Mouse (Mus musculus) midbrain, embryonic 14.5 days (tissue): ENCODE data around the gene Stx8. TPM values are rescaled to one million over a fixed set of nuclear protein-coding genes. Genes with fewer than 3 reads are reported as not detected.

Experiments used
- ATAC-seq: fragments of 200-750 bp; cut with Nextera tagmentation; 2 replicates; pipeline ENCODE4 v1.8.0; 2017; ENCODE audit warnings: moderate number of reproducible peaks, moderate library complexity; ENCODE audit not compliant: low FRiP score, low TSS enrichment
- DNase-seq: peaks from one replicate; pipeline ENCODE4 v3.0.0-alpha.2; 2015
- H3K27ac ChIP-seq: fragments of 300-500 bp; sonication (generic); replicated peaks from 2 replicates; pipeline ENCODE4 v1.5.1; 2014; ENCODE audit warnings: mild to moderate bottlenecking, low read depth, low read length, moderate library complexity
- H3K27me3 ChIP-seq: fragments of 300-500 bp; sonication (generic); 2 replicates; pipeline ENCODE4 v1.6.1; 2014; ENCODE audit warnings: low read length, control low read depth, mixed read lengths; ENCODE audit not compliant: control insufficient read depth, insufficient read depth
- H3K36me3 ChIP-seq: fragments of 300-500 bp; sonication (generic); 2 replicates; pipeline ENCODE4 v1.6.1; 2014; ENCODE audit warnings: low read length, control low read depth; ENCODE audit not compliant: control insufficient read depth, insufficient read depth
- H3K4me1 ChIP-seq: fragments of 300-500 bp; sonication (generic); 2 replicates; pipeline ENCODE4 v1.6.1; 2014; ENCODE audit warnings: mild to moderate bottlenecking, antibody characterized with exemption, low read length, control low read depth; ENCODE audit not compliant: control insufficient read depth, insufficient read depth
- H3K4me2 ChIP-seq: fragments of 300-500 bp; sonication (generic); 2 replicates; pipeline ENCODE4 v1.6.1; 2014; ENCODE audit warnings: mild to moderate bottlenecking, low read length, moderate library complexity
- H3K4me3 ChIP-seq: fragments of 300-500 bp; sonication (generic); replicated peaks from 2 replicates; pipeline ENCODE4 v1.5.1; 2014; ENCODE audit warnings: low read depth, low read length
- H3K9ac ChIP-seq: fragments of 300-500 bp; sonication (generic); replicated peaks from 2 replicates; pipeline ENCODE4 v1.6.1; 2014; ENCODE audit warnings: mild to moderate bottlenecking, low read length, moderate library complexity
- H3K9me3 ChIP-seq: fragments of 300-500 bp; sonication (generic); 2 replicates; pipeline ENCODE4 v1.6.1; 2016; ENCODE audit warnings: low read length, control low read depth, mixed read lengths; ENCODE audit not compliant: control insufficient read depth
- WGBS: fragments of 180-500 bp; shearing (Covaris S2); extraction: QIAGEN DNeasy Blood & Tissue Kit; methylation state at CpG from one replicate; pipeline ENCODE4 v1.1.7; 2014; 5-methylcytosine and 5-hydroxymethylcytosine counted together
- polyA plus RNA-seq: library from polyadenylated mRNA; unstranded; fragments of >200 nt; fragmentation: Nextera tagmentation; extraction: Ambion mirVana; gene quantifications from 2 replicates; pipeline ENCODE4 v1.2.1, GENCODE M21; 2014

The Stx8 gene
- polyA plus RNA-seq, 1 experiment from 2014 or later = 64.2 TPM

GRCm38 (mm10) chr11:68226654-68227057, 260.7 kb downstream of the Stx8 start:
- WGBS = 17% methylated on average over 5 of the region's 5 CpGs
- Histone ChIP-seq H3K4me1 (0 out of 2 replicates have a peak, but pooled peaks cover 8% of the 10 kb centered on the region), H3K36me3 (no peaks in the 10 kb centered on the region), H3K9ac (no peak overlapping the region), H3K4me2 (no peak overlapping the region), H3K27me3 (no peaks in the 10 kb centered on the region; the same call in 1 of the 2 replicates), H3K9me3 (no peaks in the 10 kb centered on the region), H3K27ac (no peak overlapping the region; the same call in 1 of the 2 replicates), H3K4me3 (no peak overlapping the region)
- no peak for DNase-seq
- ATAC-seq = no peak

- Histone ChIP-seq H3K36me3 (no peaks in the 10 kb centered on the region), H3K4me2 (no peak overlapping the region), H3K4me1 (0 out of 2 replicates have a peak, but pooled peaks cover 8% of the 10 kb centered on the region), H3K27ac (no peak overlapping the region), H3K9me3 (no peaks in the 10 kb centered on the region), H3K9ac (no peak overlapping the region), H3K27me3 (no peaks in the 10 kb centered on the region; the same call in 1 of the 2 replicates), H3K4me3 (no peak overlapping the region)
- ATAC-seq = no peak
- no peak for DNase-seq
- 86% methylated on average over 6 of the region's 6 CpGs for WGBS
These were observed 261.8 kb downstream of the Stx8 start for GRCm38 (mm10) chr11:68227837-68228236.

GRCm38 (mm10) chr11:68228941-68229665, 263.1 kb downstream of the Stx8 start:
- H3K4me2 ChIP-seq = no peak overlapping the region

GRCm38 (mm10) chr11:68231558-68231957, 265.6 kb downstream of the Stx8 start:
- H3K4me3 ChIP-seq = no peak overlapping the region
- no peak overlapping the region for H3K27ac ChIP-seq
- WGBS = 95% methylated on average over 5 of the region's 5 CpGs
- H3K9ac ChIP-seq = no peak overlapping the region
- H3K4me1 ChIP-seq = 0 out of 2 replicates have a peak, but pooled peaks cover 5% of the 10 kb centered on the region
- ATAC-seq (no peak), DNase-seq (no peak)
- H3K36me3 ChIP-seq = no peaks in the 10 kb centered on the region
- H3K27me3 ChIP-seq = peaks cover 5% of the 10 kb centered on the region; the same call in 1 of the 2 replicates
- no peaks in the 10 kb centered on the region for H3K9me3 ChIP-seq
- H3K4me2 ChIP-seq = no peak overlapping the region

More at GRCm38 (mm10) chr11:68228941-68229665, 263.1 kb downstream of the Stx8 start:
- ATAC-seq (no peak), DNase-seq (no peak)
- H3K36me3 ChIP-seq = no peaks in the 10 kb centered on the region
- no peak overlapping the region for H3K4me3 ChIP-seq
- no peak overlapping the region for H3K9ac ChIP-seq
- H3K9me3 ChIP-seq = no peaks in the 10 kb centered on the region
- no peak overlapping the region for H3K27ac ChIP-seq
- WGBS = 60% methylated on average over 18 of the region's 18 CpGs
- 0 out of 2 replicates have a peak, but pooled peaks cover 8% of the 10 kb centered on the region for H3K4me1 ChIP-seq
- peaks cover 5% of the 10 kb centered on the region; the same call in 1 of the 2 replicates for H3K27me3 ChIP-seq

GRCm38 (mm10) chr11:68233469-68233965, 267.5 kb downstream of the Stx8 start:
- 78% methylated on average over 9 of the region's 9 CpGs for WGBS
- ATAC-seq = no peak
- H3K9me3 ChIP-seq = no peaks in the 10 kb centered on the region
- H3K27me3 ChIP-seq = peaks cover 15% of the 10 kb centered on the region
- H3K4me1 ChIP-seq = no peaks in the 10 kb centered on the region
- no peak for DNase-seq
- H3K4me2 ChIP-seq = no peak overlapping the region
- no peak overlapping the region for H3K9ac ChIP-seq
- H3K36me3 ChIP-seq = no peaks in the 10 kb centered on the region
- H3K27ac ChIP-seq = no peak overlapping the region
- H3K4me3 ChIP-seq = no peak overlapping the region

- peaks cover 12% of the 10 kb centered on the region for H3K27me3 ChIP-seq
- H3K9ac ChIP-seq = no peak overlapping the region
- no peaks in the 10 kb centered on the region for H3K9me3 ChIP-seq
- DNase-seq (peak; percentile 27), ATAC-seq (no peak)
- H3K4me3 ChIP-seq = no peak overlapping the region
- H3K4me2 ChIP-seq = no peak overlapping the region
- no peaks in the 10 kb centered on the region for H3K36me3 ChIP-seq
- peaks cover 11% of the 10 kb centered on the region; the same call in 1 of the 2 replicates for H3K4me1 ChIP-seq
- 9% methylated on average over 5 of the region's 5 CpGs for WGBS
- H3K27ac ChIP-seq = no peak overlapping the region
These were observed 273.8 kb downstream of the Stx8 start for GRCm38 (mm10) chr11:68239756-68240155.

- Histone ChIP-seq H3K27ac (peak overlapping the region; percentile 72), H3K4me2 (peak overlapping the region; percentile 37), H3K9ac (0 out of 2 replicates have a peak overlapping the region, but pooled peaks have one; percentile 20), H3K9me3 (no peaks in the 10 kb centered on the region), H3K4me1 (peaks cover 14% of the 10 kb centered on the region; the same call in 1 of the 2 replicates), H3K4me3 (0 out of 2 replicates have a peak overlapping the region, but pooled peaks have one; percentile 7), H3K27me3 (no peaks in the 10 kb centered on the region; the same call in none of the 2 replicates), H3K36me3 (no peaks in the 10 kb centered on the region)
- ATAC-seq (peak; percentile 57; the same call in 1 of the 2 replicates), DNase-seq (peak; percentile 75)
- WGBS = 13% methylated on average over 16 of the region's 16 CpGs
These were observed 278.4 kb downstream of the Stx8 start for GRCm38 (mm10) chr11:68244254-68244991.

GRCm38 (mm10) chr11:68244992-68245261, 278.9 kb downstream of the Stx8 start:
- ATAC-seq (no peak), DNase-seq (no peak)
- Histone ChIP-seq H3K4me1 (peaks cover 14% of the 10 kb centered on the region; the same call in 1 of the 2 replicates), H3K4me3 (no peak overlapping the region), H3K36me3 (no peaks in the 10 kb centered on the region), H3K9me3 (no peaks in the 10 kb centered on the region), H3K27me3 (no peaks in the 10 kb centered on the region; the same call in none of the 2 replicates), H3K4me2 (no peak overlapping the region; the same call in 1 of the 2 replicates), H3K9ac (no peak overlapping the region), H3K27ac (peak overlapping the region; percentile 72; the same call in 1 of the 2 replicates)
- WGBS = 83% methylated on average over 5 of the region's 5 CpGs
